Mouse (Mus musculus) Muller cell, postnatal 12 days (primary cell): Measurements from ENCODE around the gene Kcnc1.

ENCODE experiments used
- DNase-seq: peaks from one replicate; pipeline ENCODE4 v3.0.0-alpha.2; 2015; ENCODE audit errors: inconsistent ontology term

The Kcnc1 gene

GRCm38 (mm10) chr7:46473141-46473540 lies 76.8 kb downstream of the Kcnc1 start:
- no peak for DNase-seq

DNA sequence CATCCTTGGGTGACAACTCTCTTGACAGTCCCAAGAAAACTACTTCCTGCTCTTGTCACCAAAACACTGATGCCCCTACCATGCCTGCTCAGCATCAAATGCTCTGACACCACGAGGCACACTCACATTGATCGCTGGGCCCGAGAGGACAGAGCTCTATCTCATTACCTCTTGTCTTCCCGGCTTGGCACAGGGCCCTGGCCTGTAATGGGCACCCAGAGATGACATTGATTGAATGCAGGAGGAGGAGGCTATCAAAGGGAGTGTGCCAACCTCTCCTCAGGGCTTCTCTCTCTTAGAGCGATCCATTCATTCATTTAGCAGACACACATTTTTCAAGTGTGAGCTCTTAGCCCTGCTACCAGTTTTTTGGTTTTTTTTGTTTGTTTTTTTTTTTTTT lies 79.2 kb downstream of the Kcnc1 start:
- DNase-seq, result peak; percentile 14

DNA sequence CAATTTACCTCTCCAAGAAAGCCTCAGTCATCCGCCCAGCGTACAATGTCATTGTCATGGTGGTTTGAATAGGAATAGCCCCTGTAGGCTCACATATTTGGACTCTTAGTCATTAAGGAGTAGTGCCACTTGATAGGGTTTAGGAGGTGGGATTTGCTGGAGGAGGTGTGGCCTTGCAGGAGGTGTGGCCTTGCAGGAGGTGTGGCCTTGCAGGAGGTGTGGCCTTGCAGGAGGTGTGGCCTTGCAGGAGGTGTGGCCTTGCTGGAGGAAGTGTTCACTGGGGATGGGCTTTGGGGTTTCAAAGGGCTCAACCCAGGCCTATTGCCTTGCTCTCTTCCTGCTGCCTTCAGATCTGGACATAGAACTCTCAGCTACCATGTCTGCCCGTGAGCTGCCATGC lies 81.2 kb downstream of the Kcnc1 start:
- no peak for DNase-seq

DNA sequence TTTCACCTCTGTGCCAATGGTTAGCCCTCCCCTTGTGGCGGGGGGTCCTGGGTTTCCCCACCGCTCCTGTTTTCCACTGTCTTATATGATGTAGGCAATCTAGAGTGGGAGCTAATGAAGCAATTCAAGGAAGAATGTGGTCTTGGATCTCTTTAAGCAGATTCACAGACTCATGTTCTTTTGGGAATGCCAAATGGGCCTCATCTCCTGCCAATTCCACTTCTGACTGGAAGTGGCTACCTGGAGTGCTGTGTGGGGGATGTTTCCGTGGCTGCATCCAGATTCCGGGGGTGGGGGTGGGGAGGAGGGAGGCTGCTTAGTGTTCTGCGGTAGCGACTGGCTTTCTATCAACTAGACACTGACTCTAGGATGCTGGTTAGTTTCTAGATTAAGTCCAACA lies 83.5 kb downstream of the Kcnc1 start:
- DNase-seq, result peak; percentile 44

- no peak for DNase-seq
Measured at GRCm38 (mm10) chr7:46482099-46482531, 85.8 kb downstream of the Kcnc1 start.

GRCm38 (mm10) chr7:46483050-46483449 lies 86.8 kb downstream of the Kcnc1 start:
- no peak for DNase-seq

- no peak for DNase-seq
Measured at GRCm38 (mm10) chr7:46484223-46484622, 87.9 kb downstream of the Kcnc1 start.

DNA sequence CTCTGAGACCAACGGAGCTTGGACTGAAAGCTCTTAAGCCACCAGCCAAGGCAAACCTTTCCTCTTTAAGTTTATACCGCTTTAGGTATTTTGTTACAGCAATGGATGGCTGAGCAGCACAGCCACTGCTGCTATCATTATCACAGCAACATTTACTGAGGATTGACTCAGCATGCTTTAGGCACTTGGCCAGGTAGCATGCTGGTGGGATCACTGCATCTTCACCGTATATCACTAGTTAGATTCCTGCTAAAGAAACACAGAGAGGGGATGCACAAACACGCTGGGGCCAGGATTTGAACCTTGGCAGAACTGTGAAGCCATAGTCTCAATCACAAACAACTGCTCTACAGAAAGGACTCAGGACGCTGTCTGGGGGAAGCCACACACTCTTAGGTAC lies 90.5 kb downstream of the Kcnc1 start:
- DNase-seq, result no peak

GRCm38 (mm10) chr7:46487354-46487753 lies 91.1 kb downstream of the Kcnc1 start:
- DNase-seq, result no peak
